17 mouse cellular contexts compared by ENCODE assay signal in the genomic region with DNA sequence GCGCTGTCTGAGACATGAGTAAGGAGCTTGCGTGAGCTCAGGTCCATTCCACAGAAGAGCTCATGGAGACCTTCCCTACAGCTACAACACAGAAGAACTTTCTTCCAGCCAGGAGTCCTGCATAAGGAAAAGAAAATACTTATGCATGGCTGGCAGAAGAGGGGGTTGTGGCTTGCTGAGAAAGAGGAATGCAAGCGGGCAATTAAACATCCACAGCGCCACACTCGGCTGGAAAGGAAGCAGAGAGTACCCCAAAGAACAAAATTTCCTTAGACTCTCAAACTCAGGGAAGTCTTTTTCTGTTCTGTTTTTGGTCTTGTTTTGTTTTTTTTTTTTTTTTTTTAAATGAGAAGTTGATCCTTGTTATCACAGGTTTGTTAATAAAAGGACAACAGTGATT.
DNase-seq lines count a peak whose midpoint lies in the region; ATAC-seq and TF ChIP-seq lines count a peak whose summit lies in the region.
"Had no signal": no experiment of that assay in that cellular context is flagged by ENCODE, and none has a peak within 500 bp of the region (broad histone marks: within the 10 kb centered on the region; RNA-seq: fewer than 3 reads in every experiment).

No protein-coding gene starts in this region.

- TF ChIP-seq POLR2A in lung, adult 2 months (IDR thresholded peaks at IDR 0.05; ENCODE audit: borderline replicate concordance, extremely low read depth, low read depth, low read length), result no peak

- no peaks in the 10 kb centered on the region for H3K36me3 ChIP-seq in heart, embryonic 10.5 days
- H3K36me3 ChIP-seq in lung, postnatal 0 days (ENCODE audit: insufficient read depth, low read length), result no peaks in the 10 kb centered on the region
- H3K36me3 ChIP-seq: embryonic facial prominence, embryonic 15.5 days; neural tube, embryonic 13.5 days had no signal

- peak overlapping the region; percentile 33 for H3K4me2 ChIP-seq in lung, postnatal 0 days (replicated peaks; ENCODE audit: low read depth, low read length)
- H3K4me2 ChIP-seq: embryonic facial prominence, embryonic 15.5 days; neural tube, embryonic 13.5 days had no signal

- no peaks in the 10 kb centered on the region for H3K9me3 ChIP-seq in heart, embryonic 10.5 days
- H3K9me3 ChIP-seq in lung, postnatal 0 days (ENCODE audit: low read length), result no peaks in the 10 kb centered on the region
- H3K9me3 ChIP-seq: embryonic facial prominence, embryonic 15.5 days; neural tube, embryonic 13.5 days had no signal

- no peak overlapping the region for H3K9ac ChIP-seq in lung, postnatal 0 days (replicated peaks; ENCODE audit: low read depth)
- H3K9ac ChIP-seq: embryonic facial prominence, embryonic 15.5 days; neural tube, embryonic 13.5 days had no signal

- TF ChIP-seq CTCF in lung, adult 2 months (IDR thresholded peaks at IDR 0.05; ENCODE audit: insufficient read depth, low read length), result no peak
- peak; percentile 28 for TF ChIP-seq CTCF in lung, postnatal 0 days (IDR thresholded peaks at IDR 0.05)

- intact Hi-C loops in heart, postnatal 14 days (cut with DNase I), result loop anchor here (5.0 to 10.0 kb wide), 2 partner anchors 85 to 232 kb away; no protein-coding TSS in a partner anchor
- intact Hi-C loops in left cerebral cortex, postnatal 4 days (cut with DNase I), result no loop called here

- TF ChIP-seq EP300 in lung, postnatal 0 days (IDR thresholded peaks at IDR 0.05), result no peak

- H3K27ac ChIP-seq in heart, embryonic 10.5 days, result peak overlapping the region; percentile 69
- peak overlapping the region; percentile 64 for H3K27ac ChIP-seq in lung, postnatal 0 days (ENCODE audit: low read length)
- H3K27ac ChIP-seq: embryonic facial prominence, embryonic 15.5 days; neural tube, embryonic 13.5 days had no signal

- H3K27me3 ChIP-seq in heart, embryonic 10.5 days (ENCODE audit: insufficient read depth, poor library complexity, severe bottlenecking), result no peaks in the 10 kb centered on the region
- no peaks in the 10 kb centered on the region for H3K27me3 ChIP-seq in lung, postnatal 0 days (replicated peaks; ENCODE audit: insufficient read depth, low read length)
- H3K27me3 ChIP-seq: embryonic facial prominence, embryonic 15.5 days had no signal

- 74% methylated on average over 5 of the region's 5 CpGs for WGBS in heart, embryonic 10.5 days
- WGBS in lung, adult 2 months, result 66% methylated on average over 5 of the region's 5 CpGs
- WGBS in lung, postnatal 0 days, result 63% methylated on average over 5 of the region's 5 CpGs

- H3K4me3 ChIP-seq in heart, embryonic 10.5 days, result no peak overlapping the region
- H3K4me3 ChIP-seq in lung, adult 2 months (replicated peaks; ENCODE audit: extremely low read depth, low read depth, low read length), result peak overlapping the region; percentile 39
- H3K4me3 ChIP-seq in lung, postnatal 0 days (ENCODE audit: low read depth, low read length), result 0 out of 2 replicates have a peak overlapping the region, but pooled peaks have one; percentile 10
- H3K4me3 ChIP-seq: embryonic facial prominence, embryonic 15.5 days; neural tube, embryonic 13.5 days had no signal

- no peak for ATAC-seq in lung, postnatal 0 days
- ATAC-seq: forebrain, embryonic 14.5 days; hindbrain, embryonic 16.5 days had no signal

- H3K4me1 ChIP-seq in heart, embryonic 10.5 days, result peaks cover 22% of the 10 kb centered on the region
- H3K4me1 ChIP-seq in lung, adult 2 months (ENCODE audit: control insufficient read depth, insufficient read depth, low read length), result peaks cover 14% of the 10 kb centered on the region
- H3K4me1 ChIP-seq in lung, postnatal 0 days (ENCODE audit: insufficient read depth, low read depth, low read length), result peaks cover 16% of the 10 kb centered on the region
- H3K4me1 ChIP-seq: neural tube, embryonic 13.5 days had no signal

- DNase-seq in heart, embryonic 10.5 days (ENCODE audit: low spot score), result no peak
- DNase-seq in heart, postnatal 14 days, result no peak
- DNase-seq in lung, adult 2 months, result no peak
- no peak for DNase-seq in lung, adult 18-20 months
- peak; percentile 42 for DNase-seq in lung, postnatal 0 days (ENCODE audit: low spot score)
- DNase-seq in left cerebral cortex, postnatal 4 days, result no peak
- no peak for DNase-seq in urinary bladder, postnatal 10 days (ENCODE audit: low spot score)
- no peak for DNase-seq in spleen, postnatal 10 days (ENCODE audit: low spot score in 2 of 2)
- DNase-seq: adrenal gland, postnatal 25 days; B cell, adult 2 months; cerebellum, postnatal 36 days; gastrocnemius, postnatal 14 days; thymus, adult 18-20 months had no signal
